Mouse (Mus musculus): ENCODE results near the gene 4933430I17Rik. TPM values are rescaled to one million over a fixed set of nuclear protein-coding genes. Genes with fewer than 3 reads are reported as not detected.

Gene 4933430I17Rik
- polyA plus RNA-seq, 1 experiment from 2014 or later = 1.1 TPM

- H3K9ac ChIP-seq (replicated peaks) = no peak overlapping the region
- no peak overlapping the region for H3K4me3 ChIP-seq (replicated peaks)
- H3K4me1 ChIP-seq (replicated peaks) = no peaks in the 10 kb centered on the region
- no peaks in the 10 kb centered on the region for H3K27me3 ChIP-seq
- no peak overlapping the region for H3K4me2 ChIP-seq (replicated peaks)
- ATAC-seq = no peak
- WGBS = 92% methylated on average over 2 of the region's 2 CpGs
- H3K27ac ChIP-seq = no peak overlapping the region
- no peaks in the 10 kb centered on the region for H3K9me3 ChIP-seq
- no peaks in the 10 kb centered on the region for H3K36me3 ChIP-seq
Observed at GRCm38 (mm10) chr4:62487914-62488313, 37.3 kb upstream of the 4933430I17Rik start.

DNA sequence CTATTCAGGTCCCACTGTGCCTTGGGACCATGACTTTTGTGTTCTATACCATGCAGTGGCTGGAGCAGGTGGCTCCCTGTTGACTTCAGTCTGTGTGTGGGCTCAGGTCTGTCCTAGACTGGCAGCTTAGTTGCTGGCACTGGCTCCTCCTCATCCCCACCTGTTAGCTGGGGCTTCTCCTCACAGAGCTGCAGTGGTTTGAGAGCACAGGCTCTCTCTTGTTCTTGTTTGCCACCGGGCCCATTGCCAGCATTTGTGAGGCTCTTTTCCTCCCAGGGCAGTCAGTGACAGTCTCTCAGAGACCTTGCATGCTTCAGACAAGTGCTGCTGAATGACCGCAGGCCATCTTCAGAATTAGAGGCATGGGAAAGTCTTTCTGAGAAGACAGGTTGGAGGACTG, 32.5 kb upstream of the 4933430I17Rik start:
- no peak for ATAC-seq
- WGBS = 85% methylated on average over 2 of the region's 2 CpGs
- H3K27me3 ChIP-seq = no peaks in the 10 kb centered on the region
- no peaks in the 10 kb centered on the region for H3K9me3 ChIP-seq
- no peak overlapping the region for H3K4me2 ChIP-seq (replicated peaks)
- H3K27ac ChIP-seq = no peak overlapping the region
- peaks cover 13% of the 10 kb centered on the region for H3K36me3 ChIP-seq
- no peaks in the 10 kb centered on the region for H3K4me1 ChIP-seq (replicated peaks)
- H3K4me3 ChIP-seq (replicated peaks) = no peak overlapping the region
- no peak overlapping the region for H3K9ac ChIP-seq (replicated peaks)

DNA sequence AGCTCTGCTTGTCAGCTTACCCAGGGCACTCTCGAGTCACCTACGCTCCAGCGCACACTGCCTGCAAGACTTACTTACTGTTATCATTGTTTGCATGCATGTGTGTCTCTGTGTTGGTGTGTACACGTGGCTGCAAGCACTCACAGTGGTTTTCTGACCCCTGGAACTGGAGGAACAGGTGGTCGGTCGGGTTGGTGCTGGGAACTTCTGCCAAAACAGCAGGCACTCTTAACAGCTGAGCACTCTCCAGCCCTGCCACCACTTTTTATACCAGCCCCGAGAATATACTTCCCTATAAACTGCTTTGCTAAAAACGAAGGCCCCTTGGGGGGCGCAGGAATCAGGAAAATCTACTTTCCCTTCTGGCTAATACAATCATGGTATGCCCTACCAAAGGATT, 30.9 kb upstream of the 4933430I17Rik start:
- H3K9me3 ChIP-seq = no peaks in the 10 kb centered on the region
- H3K9ac ChIP-seq (replicated peaks) = no peak overlapping the region
- ATAC-seq = no peak
- no peak overlapping the region for H3K27ac ChIP-seq
- peaks cover 29% of the 10 kb centered on the region for H3K36me3 ChIP-seq
- no peak overlapping the region for H3K4me3 ChIP-seq (replicated peaks)
- no peak overlapping the region for H3K4me2 ChIP-seq (replicated peaks)
- WGBS = 69% methylated on average over 9 of the region's 9 CpGs
- H3K27me3 ChIP-seq = no peaks in the 10 kb centered on the region
- no peaks in the 10 kb centered on the region for H3K4me1 ChIP-seq (replicated peaks)

GRCm38 (mm10) chr4:62495946-62496345, 29.2 kb upstream of the 4933430I17Rik start:
- Histone ChIP-seq H3K4me2 (replicated peaks) (no peak overlapping the region), H3K27ac (no peak overlapping the region), H3K9ac (replicated peaks) (no peak overlapping the region), H3K36me3 (peaks cover 33% of the 10 kb centered on the region), H3K9me3 (no peaks in the 10 kb centered on the region), H3K27me3 (no peaks in the 10 kb centered on the region), H3K4me1 (replicated peaks) (peaks cover 2% of the 10 kb centered on the region), H3K4me3 (replicated peaks) (no peak overlapping the region)
- WGBS = 84% methylated on average over 8 of the region's 8 CpGs
- no peak for ATAC-seq

DNA sequence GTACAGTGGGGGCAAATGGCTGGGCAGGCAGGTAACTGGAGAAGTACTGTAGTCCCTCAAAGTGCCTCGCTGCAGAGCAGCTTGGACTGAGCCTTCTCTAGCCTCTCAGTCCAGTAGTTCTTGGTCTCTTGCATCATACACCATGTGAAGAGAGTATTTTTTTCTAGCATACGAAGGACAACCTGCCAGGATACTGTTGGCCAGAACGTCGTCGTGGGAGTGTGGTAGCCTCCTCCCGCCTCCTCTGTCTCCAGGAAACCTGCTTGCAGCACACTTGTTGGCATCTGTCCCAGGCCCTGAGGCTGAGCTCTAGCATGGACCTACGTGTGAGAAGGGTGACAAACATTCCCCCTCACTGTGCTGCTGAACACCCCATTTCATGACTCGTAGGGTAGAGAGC, 28.4 kb upstream of the 4933430I17Rik start:
- Histone ChIP-seq H3K4me1 (replicated peaks) (peaks cover 8% of the 10 kb centered on the region), H3K9me3 (no peaks in the 10 kb centered on the region), H3K27ac (no peak overlapping the region), H3K4me2 (replicated peaks) (no peak overlapping the region), H3K36me3 (peaks cover 33% of the 10 kb centered on the region), H3K27me3 (no peaks in the 10 kb centered on the region), H3K9ac (replicated peaks) (no peak overlapping the region), H3K4me3 (replicated peaks) (no peak overlapping the region)
- WGBS = 80% methylated on average over 8 of the region's 8 CpGs
- ATAC-seq = no peak

- no peak for ATAC-seq
- Histone ChIP-seq H3K9ac (replicated peaks) (no peak overlapping the region), H3K4me3 (replicated peaks) (no peak overlapping the region), H3K36me3 (peaks cover 33% of the 10 kb centered on the region), H3K4me1 (replicated peaks) (peaks cover 12% of the 10 kb centered on the region), H3K27me3 (no peaks in the 10 kb centered on the region), H3K9me3 (no peaks in the 10 kb centered on the region), H3K4me2 (replicated peaks) (peak overlapping the region; percentile 71; the same call in 1 of the 2 replicates), H3K27ac (no peak overlapping the region)
- 90% methylated on average over 4 of the region's 4 CpGs for WGBS
Observed at GRCm38 (mm10) chr4:62500799-62501198, 24.4 kb upstream of the 4933430I17Rik start.

GRCm38 (mm10) chr4:62501534-62501933, 23.6 kb upstream of the 4933430I17Rik start:
- Histone ChIP-seq H3K9ac (replicated peaks) (peak overlapping the region; percentile 87), H3K36me3 (peaks cover 30% of the 10 kb centered on the region), H3K27ac (0 out of 2 replicates have a peak overlapping the region, but pooled peaks have one; percentile 53), H3K4me2 (replicated peaks) (peak overlapping the region; percentile 71), H3K27me3 (no peaks in the 10 kb centered on the region), H3K4me1 (replicated peaks) (peaks cover 12% of the 10 kb centered on the region), H3K4me3 (replicated peaks) (peak overlapping the region; percentile 85), H3K9me3 (no peaks in the 10 kb centered on the region)
- ATAC-seq = peak; percentile 18; the same call in 1 of the 2 replicates
- 3% methylated on average over 7 of the region's 7 CpGs for WGBS

DNA sequence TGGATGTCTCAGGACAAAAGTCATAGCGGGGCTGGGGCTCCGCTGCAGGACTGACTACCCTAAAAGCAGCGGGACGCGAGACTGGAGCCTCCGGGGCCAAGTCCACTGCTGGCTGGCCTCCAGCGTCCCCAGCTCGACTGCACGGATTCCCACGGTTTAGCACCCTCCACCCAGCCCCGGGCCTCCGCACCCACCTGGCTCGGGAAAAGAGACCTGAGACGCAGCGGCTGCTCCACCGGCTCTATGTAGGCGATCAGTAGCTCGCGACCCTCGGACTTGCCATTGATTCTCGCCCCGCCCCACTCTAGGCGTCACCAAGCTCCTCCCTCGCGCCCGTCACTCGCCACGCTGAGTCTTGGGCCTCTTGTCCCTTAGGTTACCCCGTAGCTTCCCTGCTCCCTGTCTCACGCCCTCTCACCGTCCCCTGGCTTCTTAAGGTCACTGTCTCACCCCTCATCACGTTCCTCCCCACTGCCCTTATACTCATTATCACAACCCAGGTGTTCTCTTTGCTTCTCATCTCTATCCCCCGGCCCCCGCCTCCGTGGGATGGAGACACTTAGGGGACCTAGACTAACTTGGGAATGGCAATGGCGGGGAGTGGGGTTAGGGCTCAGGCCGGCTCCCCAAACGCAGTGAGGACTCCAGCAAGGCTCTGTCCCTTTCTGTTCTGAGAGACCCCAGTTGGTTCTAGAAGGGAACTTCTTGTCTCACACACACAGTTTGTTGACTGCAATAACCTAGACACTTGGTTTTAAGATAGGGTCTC, 23.0 kb upstream of the 4933430I17Rik start:
- H3K27me3 ChIP-seq = no peaks in the 10 kb centered on the region
- peak overlapping the region; percentile 85 for H3K4me3 ChIP-seq (replicated peaks)
- H3K9ac ChIP-seq (replicated peaks) = peak overlapping the region; percentile 87
- peak; percentile 98 for ATAC-seq
- no peaks in the 10 kb centered on the region for H3K9me3 ChIP-seq
- H3K4me1 ChIP-seq (replicated peaks) = peaks cover 12% of the 10 kb centered on the region
- H3K4me2 ChIP-seq (replicated peaks) = peak overlapping the region; percentile 71
- WGBS = 1% methylated on average over 38 of the region's 38 CpGs
- H3K36me3 ChIP-seq = peaks cover 25% of the 10 kb centered on the region
- peak overlapping the region; percentile 53; the same call in 1 of the 2 replicates for H3K27ac ChIP-seq

DNA sequence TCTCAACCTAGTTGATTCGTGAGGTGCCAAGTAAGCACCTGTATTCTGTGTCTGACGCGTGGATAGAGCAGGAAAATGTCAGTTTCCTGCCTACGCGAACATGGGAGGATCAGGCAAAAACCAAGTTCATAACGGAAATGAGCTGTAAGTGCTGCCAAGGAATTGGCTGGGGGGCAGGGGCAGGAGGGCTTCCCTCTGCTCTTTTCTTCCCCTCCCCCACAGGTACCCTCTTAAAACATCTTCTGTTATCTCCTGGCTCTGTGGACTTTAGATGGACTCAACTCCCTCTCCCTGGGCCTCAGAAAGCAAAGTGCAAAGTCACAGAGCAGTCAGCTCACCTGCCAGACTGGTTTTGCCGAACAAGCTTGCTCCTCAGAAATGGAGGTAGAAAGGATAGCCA, 22.2 kb upstream of the 4933430I17Rik start:
- 86% methylated on average over 7 of the region's 7 CpGs for WGBS
- H3K9ac ChIP-seq (replicated peaks) = no peak overlapping the region
- H3K4me1 ChIP-seq (replicated peaks) = peaks cover 12% of the 10 kb centered on the region
- no peak for ATAC-seq
- H3K27me3 ChIP-seq = no peaks in the 10 kb centered on the region
- no peak overlapping the region for H3K4me2 ChIP-seq (replicated peaks)
- no peak overlapping the region for H3K4me3 ChIP-seq (replicated peaks)
- H3K9me3 ChIP-seq = no peaks in the 10 kb centered on the region
- peaks cover 25% of the 10 kb centered on the region for H3K36me3 ChIP-seq
- H3K27ac ChIP-seq = no peak overlapping the region

GRCm38 (mm10) chr4:62503374-62503970, 21.7 kb upstream of the 4933430I17Rik start, which contains the start of gene Hdhd3:
Gene Hdhd3, minus strand, starts transcription at chr4:62503467.
- Histone ChIP-seq H3K4me2 (replicated peaks) (peak within 1 kb of the TSS; percentile 71), H3K9me3 (no peaks in the 10 kb centered on the region), H3K4me1 (replicated peaks) (peaks cover 12% of the 10 kb centered on the region), H3K27me3 (no peaks in the 10 kb centered on the region), H3K4me3 (replicated peaks) (peak within 1 kb of the TSS; percentile 85), H3K9ac (replicated peaks) (peak within 1 kb of the TSS; percentile 87), H3K36me3 (peaks cover 25% of the 10 kb centered on the region), H3K27ac (peak within 1 kb of the TSS; percentile 53; the same call in 1 of the 2 replicates)
- 77% methylated on average over 3 of the region's 3 CpGs for WGBS
- ATAC-seq = no peak

- Histone ChIP-seq H3K36me3 (peaks cover 38% of the 10 kb centered on the region), H3K4me3 (replicated peaks) (no peak overlapping the region), H3K9me3 (no peaks in the 10 kb centered on the region), H3K27ac (no peak overlapping the region), H3K4me2 (replicated peaks) (no peak overlapping the region), H3K27me3 (no peaks in the 10 kb centered on the region), H3K9ac (replicated peaks) (no peak overlapping the region), H3K4me1 (replicated peaks) (peaks cover 9% of the 10 kb centered on the region)
- WGBS = 85% methylated on average over 3 of the region's 3 CpGs
- ATAC-seq = no peak
Observed at GRCm38 (mm10) chr4:62505991-62506390, 19.2 kb upstream of the 4933430I17Rik start.

DNA sequence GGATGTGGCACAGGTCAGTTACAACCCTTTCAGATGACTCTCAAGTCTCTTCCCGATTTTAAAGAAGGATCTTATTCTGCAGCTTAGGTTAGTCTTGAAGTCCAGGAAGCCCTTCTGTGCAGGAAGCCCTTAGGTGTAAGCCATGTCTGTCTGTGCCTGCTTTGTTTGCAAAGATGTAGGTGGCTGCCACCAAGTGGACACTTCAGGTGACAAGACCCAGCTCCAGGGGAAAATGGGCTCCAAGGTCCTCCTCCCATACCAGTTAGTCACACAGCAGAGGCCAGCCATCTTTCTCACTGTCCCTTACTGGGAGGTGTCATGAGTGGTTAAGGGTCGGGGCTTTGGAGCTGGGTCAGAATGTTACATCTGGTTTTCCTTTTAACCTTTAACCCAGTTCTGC, 18.4 kb upstream of the 4933430I17Rik start:
- Histone ChIP-seq H3K36me3 (peaks cover 46% of the 10 kb centered on the region), H3K4me2 (replicated peaks) (no peak overlapping the region), H3K9me3 (no peaks in the 10 kb centered on the region), H3K27me3 (no peaks in the 10 kb centered on the region), H3K4me3 (replicated peaks) (no peak overlapping the region), H3K27ac (no peak overlapping the region), H3K4me1 (replicated peaks) (peaks cover 3% of the 10 kb centered on the region; the same call in 1 of the 2 replicates), H3K9ac (replicated peaks) (no peak overlapping the region)
- ATAC-seq = no peak
- WGBS = 82% methylated on average over 2 of the region's 2 CpGs
